Mouse (Mus musculus) kidney, adult 8-10 months (tissue): ENCODE measurements around the gene Eefsec.

Experiments used
- DNase-seq, 2 experiments: peaks; one replicate each; pipeline ENCODE4 v3.0.0; 2022

Gene Eefsec

DNA sequence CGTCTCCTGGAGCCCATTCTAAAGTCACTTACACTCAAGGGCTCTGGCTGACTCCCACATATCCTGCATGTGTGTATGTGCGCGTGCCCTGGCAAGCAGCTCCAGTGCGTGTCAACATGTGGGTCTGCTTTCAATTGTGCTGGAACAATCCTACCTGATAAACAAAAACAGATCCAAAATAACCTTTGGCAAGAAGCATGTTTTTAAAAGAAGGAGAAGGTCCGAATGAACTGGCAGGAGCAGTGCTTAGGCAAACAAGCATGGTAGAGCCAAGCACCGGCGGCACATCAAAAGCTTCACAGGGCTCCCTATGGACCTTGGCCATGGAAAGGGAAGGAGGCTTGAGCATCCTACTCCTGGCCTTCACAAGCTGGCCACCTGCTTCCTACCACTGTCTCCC lies 105.6 kb downstream of the Eefsec start:
- DNase-seq = no peak

DNA sequence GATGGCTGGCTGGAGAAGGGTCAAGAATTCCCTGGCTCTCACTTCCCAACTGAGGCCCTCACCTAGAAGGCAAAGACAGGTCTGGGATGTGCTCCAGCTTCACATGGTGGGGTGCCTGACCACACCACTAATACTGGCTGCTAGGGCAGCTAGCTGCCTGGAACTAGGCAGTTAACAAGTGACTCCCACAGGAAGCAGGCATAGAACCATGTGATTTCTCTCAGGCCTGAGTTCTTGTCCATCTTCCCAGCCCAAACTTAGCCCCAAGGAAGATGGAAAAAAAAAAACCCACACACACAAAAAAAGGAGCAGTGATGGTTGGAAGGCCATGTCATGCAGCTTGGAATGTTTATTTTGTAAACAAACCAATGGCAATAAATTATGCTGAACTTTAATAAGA lies 117.0 kb downstream of the Eefsec start:
- DNase-seq = no peak

DNA sequence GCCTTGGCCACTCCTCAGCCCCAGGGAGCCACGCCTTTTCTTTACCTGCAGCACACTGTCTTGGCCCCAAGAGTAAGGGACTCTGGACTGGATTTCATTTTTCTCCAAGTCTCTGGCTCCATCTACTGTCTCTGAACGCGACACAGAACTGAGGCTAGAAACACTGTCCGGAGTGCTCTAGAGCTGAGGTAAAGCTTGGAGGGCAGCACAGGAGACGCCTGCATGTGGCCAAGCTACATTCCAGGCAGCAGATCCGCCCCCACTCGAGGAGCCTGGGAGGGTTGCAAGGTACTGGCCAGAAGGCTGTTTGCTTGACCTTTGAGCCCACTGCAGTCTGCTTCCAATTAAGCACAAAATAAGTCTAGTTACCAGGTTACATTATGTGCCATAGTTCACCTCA lies 124.5 kb downstream of the Eefsec start:
- DNase-seq = peak; percentile 89 to 93

DNA sequence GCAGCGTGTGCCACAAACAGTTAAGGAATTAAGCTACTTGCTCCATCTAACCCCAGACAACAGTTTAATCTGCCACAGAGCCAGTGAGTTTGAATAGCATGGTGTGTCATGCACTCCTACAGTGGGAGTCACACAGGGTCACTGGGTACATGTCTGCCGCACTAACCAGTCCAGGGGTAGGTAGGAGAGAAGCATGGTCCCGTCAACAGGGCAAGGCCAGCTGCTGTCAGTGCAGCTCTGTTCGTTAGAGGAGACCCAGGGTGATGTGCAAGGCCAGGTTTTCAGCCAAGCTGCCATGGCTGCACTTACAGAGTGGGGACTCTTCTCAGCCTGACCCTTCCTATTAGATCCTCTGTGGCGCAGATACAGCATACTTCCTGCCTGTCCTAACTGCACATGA lies 125.1 kb downstream of the Eefsec start:
- no peak for DNase-seq

DNA sequence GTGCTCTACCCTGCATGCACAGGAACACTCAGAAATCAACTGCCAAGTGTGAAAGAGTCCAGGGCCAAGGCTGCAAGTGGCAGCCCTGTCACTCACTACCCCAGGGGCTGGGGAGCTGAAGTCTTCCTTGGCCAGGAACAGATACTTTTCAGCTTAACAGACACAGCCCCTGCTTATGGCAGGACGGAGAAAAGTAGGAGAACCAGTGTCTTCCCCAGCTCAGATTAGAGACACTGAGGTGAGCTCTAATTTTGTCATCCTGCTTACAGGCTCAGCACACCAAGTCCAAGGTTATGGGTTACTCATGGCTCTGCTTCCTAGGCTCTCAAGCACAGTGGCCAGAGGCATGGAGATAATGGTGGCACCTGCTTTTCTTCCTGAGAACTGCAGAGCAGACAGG lies 126.6 kb downstream of the Eefsec start:
- no peak for DNase-seq

DNA sequence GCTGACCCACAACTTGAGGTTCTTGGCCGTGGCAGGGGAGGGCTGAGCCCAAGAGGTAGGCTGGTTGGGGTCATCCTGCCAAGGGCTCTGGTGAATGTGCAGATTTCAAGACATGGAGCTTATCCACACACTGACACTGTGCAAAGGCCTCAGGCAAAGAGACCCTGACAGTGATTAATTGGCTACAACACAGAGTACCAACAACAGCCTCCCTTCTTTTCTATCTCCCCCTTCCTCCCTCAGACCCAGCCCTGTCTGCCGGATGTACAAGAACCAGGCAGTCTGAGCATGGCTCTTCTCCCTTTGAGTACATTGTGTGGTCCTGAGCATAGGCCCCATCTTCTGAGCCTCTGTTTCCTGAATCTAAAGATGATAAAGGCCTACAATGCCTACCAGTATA lies 131.0 kb downstream of the Eefsec start:
- DNase-seq = no peak

DNA sequence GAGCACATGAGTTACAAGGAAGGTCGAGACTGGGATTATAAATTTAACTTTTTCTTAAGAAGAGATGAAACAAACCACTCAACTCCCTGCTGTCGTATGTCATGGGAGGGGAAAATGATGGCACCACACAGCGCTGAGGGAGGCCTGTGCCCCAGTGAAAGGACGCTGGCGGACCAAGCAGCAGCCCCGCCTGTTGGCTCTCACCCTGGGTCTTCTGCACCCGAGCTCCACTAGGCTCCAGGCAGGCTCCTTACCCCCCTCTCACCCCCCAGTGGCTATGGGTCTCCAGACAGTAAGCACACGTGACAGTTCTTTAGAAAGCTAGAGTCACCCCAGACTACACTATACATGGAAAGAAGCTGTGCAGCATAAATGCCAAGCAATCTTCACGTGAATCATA lies 132.4 kb downstream of the Eefsec start:
- DNase-seq = no peak

DNA sequence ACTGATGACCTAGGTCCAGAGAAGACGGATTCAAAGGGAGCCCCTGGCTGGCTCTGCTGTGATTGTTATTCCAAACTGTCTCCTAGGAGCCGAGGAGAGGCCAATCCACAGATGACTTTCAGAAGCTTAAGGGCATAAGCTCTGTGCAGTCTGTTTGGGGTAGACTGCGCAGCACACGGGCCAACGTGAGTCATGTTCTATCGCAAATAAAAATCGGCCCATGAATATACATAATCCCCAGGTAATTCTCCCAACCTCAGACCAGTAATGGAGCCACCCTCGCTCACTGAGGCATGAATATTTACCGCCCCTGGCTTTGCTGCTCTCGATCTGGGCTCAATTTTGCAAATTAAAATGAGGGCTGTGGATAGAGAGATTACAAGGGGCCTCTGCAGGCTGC lies 134.7 kb downstream of the Eefsec start:
- no peak for DNase-seq

DNA sequence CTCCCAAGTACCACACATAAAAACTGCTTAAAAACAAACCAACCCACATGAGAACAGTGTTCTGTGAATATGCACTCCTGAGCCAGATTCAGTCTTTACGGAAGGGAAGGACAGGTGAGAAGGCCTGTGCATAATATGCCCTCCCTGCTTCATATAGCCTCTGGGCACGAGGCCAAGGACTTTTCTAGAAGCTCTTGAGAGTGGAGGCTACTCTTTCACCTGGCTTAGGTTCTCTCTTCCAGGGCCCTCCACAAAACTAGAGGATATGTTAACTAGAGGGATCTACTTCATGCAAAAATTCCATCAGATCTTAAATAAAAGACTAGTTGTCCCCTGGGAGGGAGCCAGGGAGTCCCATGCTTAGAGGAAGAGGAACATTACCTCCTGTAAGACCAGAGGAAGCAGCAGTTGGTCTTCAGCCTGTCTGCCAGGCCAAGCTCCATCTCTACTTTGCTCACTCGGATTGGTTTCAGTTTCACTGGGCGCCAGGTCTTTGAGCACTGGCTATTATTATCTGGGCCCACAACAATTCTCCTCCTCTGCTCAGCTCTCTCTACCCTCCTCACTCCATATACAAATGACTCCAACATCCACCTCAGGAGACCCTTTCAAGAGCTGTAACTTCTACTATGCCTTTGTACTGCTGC lies 140.1 kb downstream of the Eefsec start:
- DNase-seq = no peak

DNA sequence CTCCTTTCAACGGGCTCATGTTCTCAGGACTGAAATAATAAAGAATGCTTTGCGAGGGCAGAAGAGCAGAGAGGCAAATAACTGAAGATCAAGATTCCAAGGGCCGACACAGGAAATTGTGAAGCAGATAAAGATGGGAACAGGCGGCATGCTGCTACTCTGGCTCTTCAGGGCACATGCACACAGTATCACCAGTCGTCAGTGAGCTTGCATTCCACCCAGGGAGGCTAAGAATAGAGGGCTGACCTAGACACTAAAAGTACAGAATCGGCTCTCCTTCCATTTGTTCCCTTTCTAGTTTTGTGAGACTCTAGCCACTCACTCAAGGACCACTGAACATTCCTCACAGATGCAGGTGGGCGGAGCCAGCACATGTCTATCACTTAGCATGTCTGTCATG lies 145.1 kb downstream of the Eefsec start:
- no peak for DNase-seq

DNA sequence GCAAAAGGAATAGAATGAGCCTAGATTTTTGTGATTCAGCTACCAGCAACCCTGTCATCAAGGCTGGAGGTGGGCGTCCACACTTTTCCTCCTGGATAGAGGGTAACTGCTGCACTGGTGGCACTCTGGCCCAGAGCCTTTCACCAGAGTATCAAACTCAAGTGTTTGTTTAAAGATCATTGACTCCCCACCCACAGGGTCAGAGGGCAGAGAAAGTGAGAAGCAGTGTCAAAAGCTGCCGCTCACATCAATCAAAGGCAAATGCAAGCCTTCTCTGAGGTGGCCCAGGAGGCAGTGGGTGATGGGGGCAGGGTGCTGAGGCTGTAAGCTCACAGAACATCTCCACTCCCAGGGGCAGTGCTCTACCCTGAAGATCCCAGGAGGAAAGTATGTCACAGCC lies 146.8 kb downstream of the Eefsec start:
- no peak for DNase-seq

DNA sequence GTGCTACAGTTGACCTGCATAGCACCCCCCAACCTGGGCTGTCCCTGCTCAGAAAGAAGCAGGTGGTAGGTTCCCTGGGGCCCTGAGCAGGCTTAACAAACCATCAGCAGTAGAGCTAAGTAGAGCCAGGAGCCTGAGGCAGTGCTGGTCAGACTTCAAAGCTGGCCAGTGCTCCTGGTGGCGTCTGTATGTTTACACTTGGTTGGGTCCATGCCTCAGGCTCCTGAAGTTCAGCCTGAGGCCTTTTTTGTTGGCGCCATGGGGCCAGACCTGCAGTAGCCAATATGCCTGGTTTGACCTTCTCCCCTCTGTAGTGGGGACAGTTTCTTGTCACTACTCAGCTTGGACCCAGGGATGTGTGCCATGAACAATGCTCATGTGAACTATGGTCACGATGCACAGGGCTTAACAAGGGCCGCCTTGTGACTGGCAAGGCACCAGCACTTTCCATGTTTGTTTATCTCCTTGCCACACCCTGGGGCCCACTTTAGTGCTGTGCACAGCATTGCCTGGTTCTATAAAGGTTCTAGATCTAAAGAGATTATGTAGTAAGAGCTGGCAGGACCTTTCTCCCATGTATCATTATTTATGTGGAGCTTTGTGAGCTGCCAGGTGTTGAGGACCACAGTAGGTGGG lies 153.9 kb downstream of the Eefsec start:
- DNase-seq = no peak

DNA sequence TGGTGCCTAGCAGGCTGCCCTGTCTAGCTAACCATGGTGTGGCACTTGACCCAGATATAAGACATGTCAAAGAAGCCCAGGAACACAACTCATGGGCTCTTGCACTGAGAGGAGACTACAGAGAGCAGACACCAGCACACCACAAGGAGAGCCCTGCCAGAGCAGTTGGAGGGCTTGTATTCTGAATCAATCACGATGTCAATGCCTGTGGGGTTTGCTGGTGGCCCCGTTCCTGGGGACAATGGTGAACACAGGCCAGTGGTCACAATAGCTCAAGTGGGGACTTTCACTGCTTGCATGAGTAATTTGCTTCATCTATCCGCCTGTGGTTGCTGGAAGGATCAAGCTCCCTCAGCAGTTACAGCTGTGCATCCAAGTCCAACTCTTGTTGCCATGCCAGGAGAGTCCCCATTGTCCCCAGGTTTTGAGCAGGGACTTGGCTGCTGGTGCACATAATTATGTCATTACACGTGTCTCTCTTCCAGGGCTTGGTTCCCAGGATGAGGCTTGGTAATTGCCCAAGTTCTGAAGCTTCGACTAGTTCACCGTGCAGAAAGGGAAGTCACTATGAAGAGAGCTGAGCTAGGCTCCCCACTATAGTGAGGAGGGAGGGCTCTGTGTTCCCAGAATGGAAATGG lies 156.1 kb downstream of the Eefsec start:
- no peak for DNase-seq

DNA sequence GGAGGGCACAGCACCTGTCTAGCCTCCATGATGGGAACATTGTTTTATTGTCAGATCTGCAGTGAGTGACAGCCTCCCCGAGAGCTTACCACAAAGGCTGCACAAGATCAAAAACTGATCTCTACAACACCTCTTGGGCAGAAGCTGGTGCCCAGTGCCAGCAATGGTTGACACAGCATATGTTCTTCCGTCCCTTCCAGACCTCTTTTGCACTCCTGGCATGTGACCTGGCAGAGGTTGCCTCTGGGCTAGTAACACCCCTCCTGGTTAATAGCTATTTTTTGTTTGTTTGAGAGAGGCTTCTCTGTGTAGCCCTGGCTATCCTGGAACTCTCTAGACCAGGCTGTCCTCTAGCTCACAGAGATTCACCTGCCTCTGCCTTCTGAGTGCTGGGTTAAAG lies 168.2 kb downstream of the Eefsec start:
- DNase-seq = no peak

DNA sequence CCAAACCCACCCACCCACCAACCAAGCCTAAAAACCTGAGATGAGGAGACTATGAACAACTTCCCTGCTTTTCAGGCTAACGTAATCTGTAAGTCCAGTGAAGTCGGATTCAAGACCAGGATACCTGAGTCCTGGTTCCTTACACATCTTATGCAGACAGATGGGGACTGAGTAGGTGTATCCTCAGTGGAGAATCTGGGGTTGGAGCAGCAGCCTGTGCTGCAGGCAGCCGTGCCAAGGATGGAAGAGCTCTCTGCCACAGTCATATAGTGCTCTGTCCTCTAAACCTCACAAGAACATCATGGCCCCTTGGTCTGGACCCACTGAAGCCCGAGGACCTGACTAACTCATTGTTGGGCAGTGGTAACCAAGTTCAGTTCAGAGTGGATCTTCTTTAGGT lies 169.1 kb downstream of the Eefsec start:
- no peak for DNase-seq

DNA sequence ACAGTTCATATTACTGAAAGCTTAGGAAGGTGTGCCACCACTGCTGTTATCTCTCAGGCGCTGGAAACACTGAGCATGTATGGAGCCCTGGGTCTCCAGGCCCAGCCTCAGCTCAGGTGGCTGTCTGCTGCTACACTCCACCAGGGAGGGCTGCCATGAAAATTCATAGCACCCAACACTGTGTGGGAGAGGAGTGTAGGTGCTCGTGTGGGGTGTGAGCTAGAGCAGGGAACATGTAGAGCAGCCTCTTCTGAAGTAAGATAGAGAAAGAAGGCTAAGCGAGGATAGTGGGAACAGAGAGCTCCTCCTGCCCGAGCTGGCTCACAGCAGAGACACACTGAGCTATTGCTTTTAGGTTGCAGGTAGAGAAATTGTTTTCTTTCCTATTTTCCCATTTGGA lies 170.1 kb downstream of the Eefsec start:
- no peak for DNase-seq

DNA sequence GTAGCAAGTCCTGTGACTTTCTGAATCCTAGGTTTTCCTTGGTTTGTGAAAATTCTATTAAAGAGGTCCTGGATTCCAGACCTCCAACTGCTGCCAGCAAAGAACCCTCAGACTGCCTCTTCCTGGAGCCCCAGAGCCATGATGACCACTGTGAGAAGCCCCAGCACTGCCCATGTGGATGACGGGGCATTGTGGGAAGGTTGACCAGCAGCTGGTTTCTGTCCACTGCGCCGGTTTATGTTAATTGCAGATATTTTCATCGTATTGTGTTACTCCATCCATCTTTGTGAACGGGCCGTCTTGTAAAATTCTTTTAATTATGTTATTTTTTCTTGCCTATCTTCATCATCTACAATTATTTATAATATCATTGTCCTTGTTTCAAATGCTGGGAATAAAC lies 171.7 kb downstream of the Eefsec start:
- DNase-seq = no peak

DNA sequence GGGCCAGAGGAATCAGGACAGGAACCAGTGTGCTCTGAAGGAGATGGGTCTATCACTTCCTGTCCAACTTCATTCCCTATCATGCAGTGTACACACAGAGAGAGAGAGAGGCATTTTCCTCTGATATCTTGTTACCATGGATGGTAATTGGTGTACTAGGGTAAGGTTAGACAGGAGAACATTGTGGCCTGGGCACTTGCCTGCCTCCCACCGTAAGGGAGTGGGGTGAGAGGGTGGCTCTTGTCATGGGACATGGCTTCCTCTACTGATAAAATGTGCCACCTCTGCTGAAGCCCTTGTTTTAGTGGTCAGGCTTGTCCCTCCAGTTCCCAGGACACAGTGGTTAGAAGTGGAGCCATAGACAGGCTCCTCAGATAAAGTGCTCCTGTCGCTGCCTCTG lies 178.4 kb downstream of the Eefsec start:
- no peak for DNase-seq

DNA sequence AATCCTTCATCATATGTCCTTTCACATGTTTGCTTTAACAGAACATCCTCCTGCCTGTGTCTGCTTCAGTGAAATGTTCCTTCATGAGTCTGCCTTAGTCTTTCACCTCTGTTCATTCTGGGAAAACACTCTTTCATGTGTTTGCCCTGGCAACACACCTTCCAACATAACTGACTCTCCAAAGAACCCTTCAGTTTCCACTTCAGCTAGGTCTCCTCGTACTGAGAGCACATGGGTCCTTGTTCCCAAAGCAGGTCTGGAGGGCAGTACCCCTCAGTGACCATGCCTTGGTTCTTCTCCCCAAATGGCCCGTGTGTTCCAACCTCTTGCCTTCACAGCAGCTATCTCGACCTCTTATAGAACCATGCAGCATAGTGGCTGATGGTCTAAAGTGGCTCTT lies 179.3 kb downstream of the Eefsec start:
- no peak for DNase-seq

DNA sequence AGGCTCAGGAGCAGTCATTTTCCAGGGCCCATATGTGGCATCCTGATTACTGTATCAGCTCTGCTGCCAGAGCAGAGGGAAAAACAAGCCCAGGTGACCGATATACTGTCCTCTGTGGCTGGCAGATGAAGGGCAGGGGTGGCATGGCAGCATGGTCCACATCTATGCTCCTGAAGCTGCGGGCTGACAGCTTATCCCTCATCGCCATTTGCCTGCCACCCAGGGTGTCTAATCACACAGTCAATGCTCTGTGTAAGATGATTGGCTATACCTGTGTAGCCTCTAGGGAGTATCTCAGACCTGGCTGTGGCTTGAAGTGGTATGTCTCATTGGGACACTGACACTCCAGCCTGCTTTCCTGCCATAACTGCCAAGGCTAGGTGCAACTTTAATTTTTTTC lies 180.3 kb downstream of the Eefsec start:
- DNase-seq = no peak

DNA sequence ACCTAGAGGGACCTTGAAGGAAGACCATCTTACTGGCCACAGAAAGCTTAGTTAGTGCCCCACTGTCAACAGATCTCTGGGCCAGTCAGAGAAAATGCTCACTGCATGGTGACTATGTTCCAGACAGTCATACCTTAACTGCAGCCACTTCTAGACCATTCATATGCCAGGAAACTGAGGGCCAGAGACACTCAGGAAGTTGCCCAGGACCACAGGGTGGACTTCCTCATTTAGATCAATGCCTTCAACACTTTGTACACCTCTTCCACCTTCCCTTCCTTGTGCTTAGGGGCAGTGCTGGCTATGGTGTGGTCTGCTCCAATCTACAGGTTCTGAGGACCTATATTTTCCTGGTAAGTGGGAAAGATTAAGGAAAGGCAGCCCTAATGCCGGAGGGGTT lies 181.0 kb downstream of the Eefsec start:
- DNase-seq = no peak

DNA sequence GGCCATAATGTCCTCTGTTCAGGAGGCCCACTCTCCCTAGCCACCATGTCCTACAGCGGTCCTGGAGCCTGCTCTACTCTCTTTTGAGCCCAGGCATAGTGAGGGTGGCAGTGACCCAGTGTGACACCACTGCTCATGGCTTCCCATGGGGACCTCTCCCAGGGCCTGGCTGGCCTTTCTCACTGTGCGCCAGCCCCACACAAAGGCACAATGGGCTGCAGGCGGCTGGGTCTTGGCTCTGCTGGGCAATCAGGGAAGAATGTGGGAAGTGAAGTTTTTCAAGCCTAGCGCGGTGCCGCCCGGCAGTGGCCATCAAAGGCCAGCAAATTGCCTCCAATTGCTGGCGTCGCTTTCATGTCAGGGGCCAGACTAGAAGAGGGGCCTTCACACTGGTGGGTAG lies 184.2 kb downstream of the Eefsec start:
- no peak for DNase-seq

DNA sequence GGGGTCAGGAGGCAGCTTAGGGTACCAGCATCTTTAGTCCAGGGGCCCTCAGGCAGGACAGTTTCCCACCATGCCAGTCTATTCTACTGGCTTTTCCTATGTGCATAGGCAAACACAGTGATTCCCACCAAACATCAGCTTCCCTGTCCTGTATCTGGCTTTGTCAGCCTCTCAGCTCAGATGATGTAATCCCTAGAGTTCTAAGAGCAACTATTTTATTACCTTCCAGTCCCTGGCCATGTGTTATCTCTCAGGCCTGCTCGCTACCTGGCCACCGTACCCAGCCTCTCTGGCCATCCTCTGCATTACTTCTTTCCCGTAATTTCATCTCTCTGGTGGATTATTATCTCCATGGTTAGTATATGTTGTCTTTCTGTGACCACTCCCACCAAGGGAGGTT lies 185.7 kb downstream of the Eefsec start:
- no peak for DNase-seq

DNA sequence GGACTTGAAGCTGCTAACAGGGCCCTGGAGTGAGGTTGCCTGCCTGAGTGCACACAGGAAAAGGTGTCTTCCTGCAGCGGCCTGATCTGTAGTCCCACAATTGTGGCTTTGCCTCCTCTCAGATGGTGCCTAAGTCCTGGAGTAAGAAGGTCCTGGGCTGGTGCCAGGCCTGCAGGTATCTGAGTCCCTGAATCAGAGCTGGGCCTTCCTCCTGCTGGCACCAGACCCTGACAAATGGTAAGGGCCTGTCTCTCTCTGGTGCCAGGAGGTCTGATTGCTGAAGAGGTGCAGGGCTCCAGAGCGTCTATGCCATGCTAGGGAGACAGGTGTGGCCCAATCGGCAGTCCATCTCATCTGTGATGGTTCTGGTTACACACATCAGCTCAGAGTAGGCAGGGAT lies 186.7 kb downstream of the Eefsec start:
- DNase-seq = no peak

DNA sequence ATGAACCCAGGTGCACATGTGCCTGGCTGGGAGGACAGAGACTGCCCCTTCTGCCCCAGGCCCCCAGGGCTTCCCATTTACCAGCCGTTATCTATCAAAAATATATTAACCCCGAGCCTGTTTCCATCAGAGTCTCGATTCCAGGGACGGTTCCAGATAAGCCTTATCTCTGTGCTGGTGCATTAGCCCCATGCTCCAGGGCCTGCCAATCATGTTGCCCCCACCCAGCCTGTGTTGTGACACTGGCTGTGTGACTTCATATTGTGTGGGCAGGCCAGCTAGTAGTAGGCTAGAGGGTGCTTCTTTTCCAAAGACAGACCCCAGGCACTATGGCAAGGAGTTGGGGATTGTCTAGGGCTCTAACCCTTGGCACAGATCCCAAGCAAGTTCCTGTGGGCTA lies 190.9 kb downstream of the Eefsec start:
- DNase-seq = no peak
